Mouse (Mus musculus) limb, embryonic 15.5 days (tissue): Measurements from ENCODE around the gene Tsga10. TPM values are rescaled to one million over a fixed set of nuclear protein-coding genes. Genes with fewer than 3 reads are reported as not detected.
"Not testable (repeated sequence)": the region's sequence is repeated elsewhere in the genome, so short reads cannot be mapped to it uniquely, and the experiment has no call there.

ENCODE experiments used
- ATAC-seq: fragments of 200-750 bp; cut with Nextera tagmentation; 2 replicates; pipeline ENCODE4 v1.8.0; 2017; ENCODE audit warnings: low read depth, moderate TSS enrichment; ENCODE audit not compliant: insufficient number of reproducible peaks, low FRiP score, low TSS enrichment
- H3K27ac ChIP-seq: fragments of 300-500 bp; sonication (generic); 2 replicates; pipeline ENCODE4 v1.5.1; 2015; ENCODE audit warnings: moderate library complexity, mild to moderate bottlenecking, inconsistent platforms
- H3K27me3 ChIP-seq: fragments of 300-500 bp; sonication (generic); 2 replicates; pipeline ENCODE4 v1.6.1; 2015; ENCODE audit warnings: inconsistent platforms
- H3K36me3 ChIP-seq: fragments of 300-500 bp; sonication (generic); 2 replicates; pipeline ENCODE4 v1.6.1; 2015; ENCODE audit warnings: inconsistent platforms
- H3K4me1 ChIP-seq: fragments of 300-500 bp; sonication (generic); 2 replicates; pipeline ENCODE4 v1.6.1; 2015; ENCODE audit warnings: inconsistent platforms
- H3K4me2 ChIP-seq: fragments of 300-500 bp; sonication (generic); 2 replicates; pipeline ENCODE4 v1.6.1; 2015; ENCODE audit warnings: mild to moderate bottlenecking, inconsistent platforms
- H3K4me3 ChIP-seq: fragments of 300-500 bp; sonication (generic); 2 replicates; pipeline ENCODE4 v1.5.1; 2015; ENCODE audit warnings: mild to moderate bottlenecking, inconsistent platforms
- H3K9ac ChIP-seq: fragments of 300-500 bp; sonication (generic); 2 replicates; pipeline ENCODE4 v1.6.1; 2015; ENCODE audit warnings: inconsistent platforms
- H3K9me3 ChIP-seq: fragments of 300-500 bp; sonication (generic); 2 replicates; pipeline ENCODE4 v1.6.1; 2016; ENCODE audit warnings: inconsistent platforms
- WGBS: fragments of 180-500 bp; shearing (Covaris S2); methylation state at CpG from one replicate; pipeline ENCODE4 v1.1.7; 2015; 5-methylcytosine and 5-hydroxymethylcytosine counted together
- polyA plus RNA-seq: library from polyadenylated mRNA; unstranded; fragments of >200 nt; fragmentation: Nextera tagmentation; extraction: Ambion mirVana; gene quantifications from 2 replicates; pipeline ENCODE4 v1.2.1, GENCODE M21; 2015

Gene Tsga10
- polyA plus RNA-seq, 1 experiment from 2014 or later, result 5.7 TPM

DNA sequence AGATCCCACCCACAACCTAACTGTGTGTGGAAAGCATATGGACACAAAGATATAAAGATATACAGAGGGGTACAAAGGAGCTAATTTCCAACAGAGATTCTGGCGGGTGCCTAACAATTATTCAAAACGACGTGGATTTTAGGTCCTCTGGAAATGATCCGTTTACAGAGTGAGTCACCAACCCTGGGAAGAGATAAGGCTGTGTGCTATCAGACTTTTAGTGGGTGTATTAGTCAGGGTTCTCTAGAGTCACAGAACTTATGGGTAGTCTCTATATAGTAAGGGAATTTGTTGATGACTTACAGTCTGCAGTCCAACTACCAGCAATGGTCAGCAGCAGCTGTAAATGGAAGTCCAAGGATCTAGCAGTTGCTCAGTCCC lies 153.9 kb downstream of the Tsga10 start:
- not testable (repeated sequence) for H3K4me1 ChIP-seq, H3K9me3 ChIP-seq, H3K4me2 ChIP-seq, H3K36me3 ChIP-seq, H3K27me3 ChIP-seq, H3K4me3 ChIP-seq, H3K9ac ChIP-seq, ATAC-seq, H3K27ac ChIP-seq
- 74% methylated on average over 4 of the region's 4 CpGs for WGBS

DNA sequence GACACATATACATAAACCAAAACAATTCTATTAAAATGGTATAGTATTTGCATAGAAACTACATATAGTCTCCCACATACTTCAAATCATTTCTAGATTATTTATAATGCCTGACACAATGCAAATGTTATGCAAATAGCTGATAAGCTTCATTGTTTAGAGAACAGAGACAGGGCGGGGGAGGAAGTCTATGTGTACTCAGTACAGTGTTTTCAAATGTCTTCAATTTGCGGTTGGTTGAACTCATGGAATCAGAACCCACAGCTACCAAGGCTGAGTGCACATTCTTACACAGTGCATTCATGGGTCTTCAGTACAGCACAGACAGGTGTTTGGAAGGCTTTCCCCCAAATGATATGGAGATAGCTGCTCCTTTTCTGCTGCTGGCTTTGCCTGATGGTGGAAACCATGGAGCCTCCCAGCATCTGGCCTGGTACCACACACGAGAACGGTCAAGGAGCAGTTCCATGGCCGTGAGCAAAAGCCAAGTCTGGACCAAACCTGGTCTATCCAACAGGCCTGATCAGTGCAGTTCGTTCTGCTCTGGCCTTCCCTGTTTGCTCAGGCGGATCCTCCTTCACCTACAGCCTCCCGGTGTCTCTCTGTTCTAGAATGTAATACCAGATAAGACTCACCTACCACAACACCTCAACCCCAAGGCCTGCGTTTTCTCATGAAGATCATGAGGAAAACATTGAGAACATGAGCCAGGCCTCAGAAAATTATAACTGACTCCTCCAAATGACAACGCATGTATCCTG lies 154.5 kb downstream of the Tsga10 start:
- no peaks in the 10 kb centered on the region for H3K9me3 ChIP-seq
- no peak overlapping the region for H3K4me3 ChIP-seq
- ATAC-seq, result no peak
- H3K27me3 ChIP-seq, result no peaks in the 10 kb centered on the region
- no peak overlapping the region for H3K4me2 ChIP-seq
- no peaks in the 10 kb centered on the region for H3K36me3 ChIP-seq
- H3K9ac ChIP-seq, result no peak overlapping the region
- H3K27ac ChIP-seq, result no peak overlapping the region
- 91% methylated on average over 10 of the region's 10 CpGs for WGBS
- H3K4me1 ChIP-seq, result no peaks in the 10 kb centered on the region

DNA sequence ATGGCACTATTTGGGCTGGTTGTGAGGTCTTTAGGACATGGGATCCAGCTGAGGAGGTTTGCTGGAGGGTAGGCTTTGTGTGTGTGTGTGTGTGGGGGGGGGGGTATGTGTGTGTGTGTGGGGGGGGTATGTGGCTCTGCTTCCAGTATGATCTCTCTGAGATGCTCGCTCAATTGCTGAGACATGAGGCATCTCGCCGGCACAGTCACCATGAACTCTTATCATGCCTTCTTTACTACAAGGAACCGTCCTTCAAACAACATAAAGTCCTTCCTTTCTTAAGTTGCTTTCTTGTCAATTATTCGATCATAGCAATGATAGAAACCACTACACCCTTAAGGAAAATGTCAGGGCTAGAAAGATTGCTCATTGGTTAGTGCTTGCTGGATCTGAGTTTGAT lies 155.1 kb downstream of the Tsga10 start:
- Histone ChIP-seq H3K4me3 (no peak overlapping the region), H3K27ac (no peak overlapping the region), H3K36me3 (no peaks in the 10 kb centered on the region), H3K9me3 (no peaks in the 10 kb centered on the region), H3K9ac (no peak overlapping the region), H3K4me1 (no peaks in the 10 kb centered on the region), H3K27me3 (no peaks in the 10 kb centered on the region), H3K4me2 (no peak overlapping the region)
- WGBS, result 91% methylated on average over 5 of the region's 5 CpGs
- no peak for ATAC-seq

DNA sequence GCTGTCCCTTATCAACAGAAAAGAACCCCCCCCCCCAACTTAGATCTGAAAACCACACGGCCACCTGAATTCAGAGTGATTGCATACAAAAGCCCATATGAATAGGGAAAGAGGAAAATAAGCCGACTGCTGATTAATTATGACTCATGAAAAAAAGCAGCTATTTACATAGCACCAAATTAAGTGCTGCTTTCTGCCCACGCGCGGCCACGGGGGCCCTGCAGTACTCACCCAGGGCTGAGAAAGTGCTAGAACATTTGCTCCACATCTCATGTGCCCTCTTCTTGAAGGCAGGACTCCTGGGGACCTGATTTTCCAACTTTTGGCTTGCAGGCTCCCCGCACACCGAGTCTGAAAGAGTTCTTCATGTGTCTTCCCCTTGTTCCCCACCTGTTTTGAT lies 156.5 kb downstream of the Tsga10 start:
- Histone ChIP-seq H3K27me3 (no peaks in the 10 kb centered on the region), H3K36me3 (no peaks in the 10 kb centered on the region), H3K27ac (no peak overlapping the region), H3K4me2 (no peak overlapping the region), H3K9ac (no peak overlapping the region), H3K4me3 (no peak overlapping the region), H3K4me1 (no peaks in the 10 kb centered on the region), H3K9me3 (no peaks in the 10 kb centered on the region)
- no peak for ATAC-seq
- 76% methylated on average over 8 of the region's 8 CpGs for WGBS

DNA sequence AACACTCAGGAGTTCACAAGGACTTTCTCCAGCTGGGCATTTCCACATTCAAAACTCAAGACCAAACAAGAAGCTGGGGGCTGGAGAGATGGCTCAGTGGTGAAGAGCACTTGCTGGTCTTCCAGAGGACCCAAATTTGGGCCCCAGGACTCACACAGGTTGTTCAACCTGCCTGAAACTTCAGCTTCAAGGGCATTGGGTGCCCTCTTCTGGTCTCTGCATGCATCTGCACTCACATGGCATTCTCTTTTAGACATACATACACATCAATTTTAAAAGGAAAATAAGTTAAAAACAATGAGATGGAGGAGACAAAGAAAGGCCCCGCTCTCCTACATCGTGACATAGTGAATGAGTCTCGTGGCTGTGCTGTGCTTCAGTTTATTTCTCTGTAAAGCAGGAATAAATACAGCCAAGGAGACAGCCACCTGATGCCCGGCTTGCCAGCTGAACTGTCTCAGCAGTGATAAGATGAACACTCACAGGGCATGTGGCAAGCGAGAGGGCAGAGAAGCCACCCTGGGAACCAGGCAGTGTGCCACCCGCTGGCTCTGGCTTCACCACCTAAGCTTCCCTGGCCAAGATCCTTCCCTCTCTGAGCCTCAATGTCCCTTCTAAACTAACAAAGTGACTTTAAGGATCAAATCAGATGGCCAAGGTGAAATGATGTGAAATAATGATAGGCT lies 157.8 kb downstream of the Tsga10 start:
- H3K4me2 ChIP-seq, result no peak overlapping the region
- no peaks in the 10 kb centered on the region for H3K4me1 ChIP-seq
- H3K4me3 ChIP-seq, result no peak overlapping the region
- WGBS, result 94% methylated on average over 6 of the region's 6 CpGs
- no peaks in the 10 kb centered on the region for H3K27me3 ChIP-seq
- no peaks in the 10 kb centered on the region for H3K9me3 ChIP-seq
- H3K27ac ChIP-seq, result no peak overlapping the region
- no peak overlapping the region for H3K9ac ChIP-seq
- no peak for ATAC-seq
- H3K36me3 ChIP-seq, result no peaks in the 10 kb centered on the region

Other genes starting within 250 kb of the Tsga10 start
- 3.4 and 3.9 TPM in 2 replicates for gene 2010300C02Rik, start 146.3 kb downstream of the Tsga10 start, polyA plus RNA-seq
- gene Lipt1, start 5.3 kb upstream of the Tsga10 start, polyA plus RNA-seq, result 7.3 and 7.7 TPM in 2 replicates
- gene Mitd1, start 24.0 kb upstream of the Tsga10 start, polyA plus RNA-seq, result 25.0 and 27.8 TPM in 2 replicates
- gene Mrpl30, start 24.0 kb upstream of the Tsga10 start, polyA plus RNA-seq, result 210 and 215 TPM in 2 replicates
- not detected in 2 replicates for gene Lyg2, start 50.1 kb upstream of the Tsga10 start, polyA plus RNA-seq
- gene Lyg1, start 91.3 kb upstream of the Tsga10 start, polyA plus RNA-seq, result 0.22 TPM in 1 of 2 replicates, not detected in the other
- gene Txndc9, start 131.5 kb upstream of the Tsga10 start, polyA plus RNA-seq, result 137 and 140 TPM in 2 replicates
- gene Eif5b, start 131.6 kb upstream of the Tsga10 start, polyA plus RNA-seq, result 26.3 and 29.3 TPM in 2 replicates